Comparison of ENCODE assay signal across 23 mouse cellular contexts in genomic region chr13:112639111-112639510, GRCm38 (mm10). TPM values are rescaled to one million over a fixed set of nuclear protein-coding genes. Genes with fewer than 3 reads are reported as not detected.
DNase-seq lines count a peak whose midpoint lies in the region; ATAC-seq and TF ChIP-seq lines count a peak whose summit lies in the region.
"Had no signal": no experiment of that assay in that cellular context is flagged by ENCODE, and none has a peak within 500 bp of the region (broad histone marks: within the 10 kb centered on the region; RNA-seq: fewer than 3 reads in every experiment).

No protein-coding gene starts in this region.

- no peak overlapping the region for H3K27ac ChIP-seq in MEL (ENCODE audit: control insufficient read depth, low read depth, low read length)
- H3K27ac ChIP-seq in kidney, embryonic 14.5 days (ENCODE audit: low read depth, low read length) = no peak overlapping the region
- H3K27ac ChIP-seq in cerebellum, adult 2 months (ENCODE audit: insufficient read depth, low read length) = no peak overlapping the region
- no peak overlapping the region for H3K27ac ChIP-seq in hindbrain, embryonic 14.5 days
- H3K27ac ChIP-seq: forebrain, embryonic 12.5 days; hindbrain, embryonic 12.5 days; kidney, embryonic 15.5 days; limb, embryonic 12.5 days; lung, embryonic 15.5 days; macrophage; neural tube, embryonic 13.5 days; stomach, postnatal 0 days had no signal

- ATAC-seq in kidney, embryonic 14.5 days (ENCODE audit: low FRiP score, low TSS enrichment) = no peak
- no peak for ATAC-seq in hindbrain, embryonic 14.5 days (ENCODE audit: low FRiP score)
- ATAC-seq: CD4-positive, CD25-positive, alpha-beta regulatory T cell, adult 4 months; inflammation-experienced regulatory T-cells, adult 6 months had no signal

- no peak for TF ChIP-seq EP300 in MEL (IDR thresholded peaks at IDR 0.05; ENCODE audit: low read depth in 1 of 2, low read length in 2 of 2)

- no peak overlapping the region for H3K4me2 ChIP-seq in kidney, embryonic 14.5 days (replicated peaks; ENCODE audit: low read depth, low read length)
- H3K4me2 ChIP-seq in hindbrain, embryonic 14.5 days (replicated peaks) = no peak overlapping the region
- H3K4me2 ChIP-seq: forebrain, embryonic 12.5 days; hindbrain, embryonic 12.5 days; kidney, embryonic 15.5 days; limb, embryonic 12.5 days; lung, embryonic 15.5 days; neural tube, embryonic 13.5 days had no signal

- no peak overlapping the region for H3K9ac ChIP-seq in MEL (ENCODE audit: control insufficient read depth, low read depth, low read length, poor library complexity, severe bottlenecking)
- H3K9ac ChIP-seq in kidney, embryonic 14.5 days (ENCODE audit: low read depth, low read length) = no peak overlapping the region
- H3K9ac ChIP-seq in hindbrain, embryonic 14.5 days = no peak overlapping the region
- H3K9ac ChIP-seq: forebrain, embryonic 12.5 days; hindbrain, embryonic 12.5 days; kidney, embryonic 15.5 days; limb, embryonic 12.5 days; lung, embryonic 15.5 days; neural tube, embryonic 13.5 days had no signal

- TF ChIP-seq RAD21 in MEL (IDR thresholded peaks at IDR 0.05; ENCODE audit: low read depth, low read length) = no peak

- no peak for TF ChIP-seq CTCF in MEL (IDR thresholded peaks at IDR 0.05 in 2 of 3, conservative IDR thresholded peaks at IDR 0.05 in 1 of 3; ENCODE audit: control insufficient read depth in 1 of 3, insufficient read depth in 1 of 3, low read depth in 2 of 3, low read length in 3 of 3, poor library complexity in 1 of 3, severe bottlenecking in 1 of 3)
- no peak for TF ChIP-seq CTCF in cerebellum, adult 2 months (IDR thresholded peaks at IDR 0.05; ENCODE audit: borderline replicate concordance, insufficient read depth, low read depth, low read length)

- no peaks in the 10 kb centered on the region for H3K79me2 ChIP-seq in MEL (ENCODE audit: control insufficient read depth, insufficient read depth, low read length, poor library complexity)

- WGBS in kidney, embryonic 14.5 days = 72% methylated on average over 4 of the region's 4 CpGs
- 47% methylated on average over 4 of the region's 4 CpGs for WGBS in cerebellum, adult 2 months
- 63% methylated on average over 4 of the region's 4 CpGs for WGBS in hindbrain, embryonic 14.5 days

- H3K36me3 ChIP-seq in MEL (ENCODE audit: control insufficient read depth in 1 of 2, insufficient read depth in 2 of 2, low read length in 2 of 2) = peaks cover 0 to 33% of the 10 kb centered on the region in 2 experiments; a peak in 2 of 4 replicates
- no peaks in the 10 kb centered on the region for H3K36me3 ChIP-seq in megakaryocyte, embryonic 14.5 days (replicated peaks; ENCODE audit: low read length)
- H3K36me3 ChIP-seq in kidney, embryonic 14.5 days (ENCODE audit: control insufficient read depth, insufficient read depth, low read length) = no peaks in the 10 kb centered on the region
- H3K36me3 ChIP-seq in hindbrain, embryonic 14.5 days (replicated peaks; ENCODE audit: control insufficient read depth, insufficient read depth) = no peaks in the 10 kb centered on the region
- H3K36me3 ChIP-seq: forebrain, embryonic 12.5 days; hindbrain, embryonic 12.5 days; kidney, embryonic 15.5 days; limb, embryonic 12.5 days; lung, embryonic 15.5 days; neural tube, embryonic 13.5 days had no signal

- H3K4me1 ChIP-seq in MEL (ENCODE audit: control insufficient read depth in 1 of 2, insufficient read depth in 2 of 2, low read length in 2 of 2) = peaks cover 27 to 44% of the 10 kb centered on the region in 2 experiments
- H3K4me1 ChIP-seq in megakaryocyte, embryonic 14.5 days = peaks cover 5% of the 10 kb centered on the region
- H3K4me1 ChIP-seq in kidney, embryonic 14.5 days (ENCODE audit: control insufficient read depth, insufficient read depth, low read length) = no peaks in the 10 kb centered on the region
- H3K4me1 ChIP-seq in cerebellum, adult 2 months (ENCODE audit: control insufficient read depth, insufficient read depth, low read length) = no peaks in the 10 kb centered on the region
- H3K4me1 ChIP-seq in hindbrain, embryonic 14.5 days (replicated peaks; ENCODE audit: control insufficient read depth, insufficient read depth, low read length) = no peaks in the 10 kb centered on the region
- H3K4me1 ChIP-seq: forebrain, embryonic 12.5 days; hindbrain, embryonic 12.5 days; kidney, embryonic 15.5 days; limb, embryonic 12.5 days; lung, embryonic 15.5 days; neural tube, embryonic 13.5 days had no signal

- no peaks in the 10 kb centered on the region for H3K27me3 ChIP-seq in MEL (ENCODE audit: control insufficient read depth in 1 of 2, insufficient read depth in 2 of 2, low read length in 2 of 2)
- H3K27me3 ChIP-seq in megakaryocyte, embryonic 14.5 days (replicated peaks) = peaks cover 2% of the 10 kb centered on the region
- no peaks in the 10 kb centered on the region for H3K27me3 ChIP-seq in kidney, embryonic 14.5 days (ENCODE audit: control insufficient read depth, insufficient read depth, low read length)
- H3K27me3 ChIP-seq in cerebellum, adult 2 months (ENCODE audit: control insufficient read depth, insufficient read depth, low read length) = no peaks in the 10 kb centered on the region
- no peaks in the 10 kb centered on the region for H3K27me3 ChIP-seq in hindbrain, embryonic 14.5 days (ENCODE audit: control insufficient read depth, insufficient read depth, low read length)
- H3K27me3 ChIP-seq: forebrain, embryonic 12.5 days; hindbrain, embryonic 12.5 days; kidney, embryonic 15.5 days; limb, embryonic 12.5 days; lung, embryonic 15.5 days; neural tube, embryonic 13.5 days had no signal

- no peak for TF ChIP-seq POLR2A in MEL (IDR thresholded peaks at IDR 0.05; ENCODE audit: control insufficient read depth in 1 of 2, insufficient read depth in 1 of 2, low read depth in 1 of 2, low read length in 2 of 2, poor library complexity in 1 of 2)
- no peak for TF ChIP-seq POLR2A in cerebellum, adult 2 months (IDR thresholded peaks at IDR 0.05; ENCODE audit: borderline replicate concordance, insufficient read depth, low read length)

- no peaks in the 10 kb centered on the region for H3K9me3 ChIP-seq in MEL (replicated peaks; ENCODE audit: insufficient read depth, low read length)
- no peaks in the 10 kb centered on the region for H3K9me3 ChIP-seq in megakaryocyte, embryonic 14.5 days
- H3K9me3 ChIP-seq in kidney, embryonic 14.5 days (ENCODE audit: control insufficient read depth, low read length) = no peaks in the 10 kb centered on the region
- no peaks in the 10 kb centered on the region for H3K9me3 ChIP-seq in hindbrain, embryonic 14.5 days (ENCODE audit: control insufficient read depth, low read length)
- H3K9me3 ChIP-seq: forebrain, embryonic 12.5 days; hindbrain, embryonic 12.5 days; kidney, embryonic 15.5 days; limb, embryonic 12.5 days; lung, embryonic 15.5 days; neural tube, embryonic 13.5 days had no signal

- peak; percentile 42 to 62 for DNase-seq in heart, adult 18-20 months
- DNase-seq in heart, postnatal 25 days (ENCODE audit: low spot score) = no peak
- DNase-seq in MEL (ENCODE audit: low read depth, low spot score) = no peak
- DNase-seq in heart, postnatal 4 days = peak; percentile 38
- no peak for DNase-seq in cerebellum, adult 2 months
- no peak for DNase-seq in hindbrain, embryonic 14.5 days (ENCODE audit: low spot score)
- DNase-seq: cerebellum, adult 8-10 months; gastrocnemius, postnatal 10 days; kidney, postnatal 4 days; midbrain, embryonic 14.5 days had no signal

- no peak overlapping the region for H3K4me3 ChIP-seq in MEL (ENCODE audit: control insufficient read depth in 1 of 2, insufficient read depth in 1 of 2, low read depth in 2 of 2, low read length in 2 of 2)
- H3K4me3 ChIP-seq in megakaryocyte, embryonic 14.5 days (replicated peaks) = peak overlapping the region; percentile 12
- H3K4me3 ChIP-seq in kidney, embryonic 14.5 days (ENCODE audit: low read length) = no peak overlapping the region
- H3K4me3 ChIP-seq in cerebellum, adult 2 months (replicated peaks; ENCODE audit: insufficient read depth, low read depth, low read length) = no peak overlapping the region
- no peak overlapping the region for H3K4me3 ChIP-seq in hindbrain, embryonic 14.5 days (replicated peaks; ENCODE audit: low read length)
- H3K4me3 ChIP-seq: forebrain, embryonic 12.5 days; hindbrain, embryonic 12.5 days; kidney, embryonic 15.5 days; limb, embryonic 12.5 days; lung, embryonic 15.5 days; neural tube, embryonic 13.5 days had no signal

- intact Hi-C loops in heart, postnatal 25 days (cut with DNase I) = no loop called here

RNA-seq across cellular contexts. Expression of gene Ddx4, which starts 13.2 kb away (rescaled TPM):
- total RNA-seq in heart, adult 18-20 months (2021) = under 1 TPM in 1 of 2 experiments, not detected in 1; 0.07 TPM
- not detected for total RNA-seq in heart, postnatal 25 days (2021)
- total RNA-seq in MEL (2012; rRNA removed) = 0.95 and 1.3 TPM in 2 replicates
- under 1 TPM in 1 of 2 experiments, not detected in 1; 0.31 TPM for polyA plus RNA-seq in MEL (2012; ENCODE audit: insufficient read depth in 1 of 2, insufficient read length in 2 of 2, low read depth in 1 of 2, low replicate concordance in 2 of 2, missing spikeins in 1 of 2)
- under 1 TPM; 0.29 to 0.33 TPM for total RNA-seq in heart, postnatal 4 days (2021)
- polyA plus RNA-seq in megakaryocyte, embryonic 14.5 days (2012; ENCODE audit: insufficient read depth, low replicate concordance) = not detected in 2 replicates
- polyA plus RNA-seq in kidney, embryonic 14.5 days (2014; fragmentation: Nextera tagmentation; extraction: Ambion mirVana) = 0.31 and 0.84 TPM in 2 replicates
- polyA plus RNA-seq in cerebellum, adult 2 months (2012; rRNA removed) = 0.74 and 1.1 TPM in 2 replicates
- polyA plus RNA-seq in hindbrain, embryonic 14.5 days (2014; fragmentation: Nextera tagmentation; extraction: Ambion mirVana) = 1.8 and 2.0 TPM in 2 replicates
- polyA plus RNA-seq: CD4-positive, CD25-positive, alpha-beta regulatory T cell, adult 4 months; inflammation-experienced regulatory T-cells, adult 6 months had no signal

RNA-seq across cellular contexts. Expression of gene Slc38a9, which starts 21.4 kb away (rescaled TPM):
- total RNA-seq in heart, adult 18-20 months (2021) = 1 to 10 TPM; 9.2 to 9.3 TPM
- total RNA-seq in heart, postnatal 25 days (2021) = 10 to 100 TPM in 1 of 2 experiments, 1 to 10 TPM in 1; 8.6 to 10.6 TPM
- total RNA-seq in MEL (2012; rRNA removed) = 11.9 and 14.1 TPM in 2 replicates
- polyA plus RNA-seq in MEL (2012; ENCODE audit: insufficient read depth in 1 of 2, insufficient read length in 2 of 2, low read depth in 1 of 2, low replicate concordance in 2 of 2, missing spikeins in 1 of 2) = 10 to 100 TPM in 1 of 2 experiments, not detected in 1; 10.8 TPM
- total RNA-seq in heart, postnatal 4 days (2021) = 10 to 100 TPM; 11.0 to 11.1 TPM
- 1.1 and 2.7 TPM in 2 replicates for polyA plus RNA-seq in megakaryocyte, embryonic 14.5 days (2012; ENCODE audit: insufficient read depth, low replicate concordance)
- polyA plus RNA-seq in kidney, embryonic 14.5 days (2014; fragmentation: Nextera tagmentation; extraction: Ambion mirVana) = 13.1 and 14.2 TPM in 2 replicates
- 23.7 and 25.9 TPM in 2 replicates for polyA plus RNA-seq in cerebellum, adult 2 months (2012; rRNA removed)
- polyA plus RNA-seq in hindbrain, embryonic 14.5 days (2014; fragmentation: Nextera tagmentation; extraction: Ambion mirVana) = 18.5 and 21.0 TPM in 2 replicates

RNA-seq across cellular contexts. Expression of gene Il31ra, which starts 45.0 kb away (rescaled TPM):
- not detected for total RNA-seq in heart, adult 18-20 months (2021)
- total RNA-seq in heart, postnatal 25 days (2021) = not detected
- 2.1 and 2.2 TPM in 2 replicates for total RNA-seq in MEL (2012; rRNA removed)
- 1 to 10 TPM in 1 of 2 experiments, not detected in 1; 2.1 TPM for polyA plus RNA-seq in MEL (2012; ENCODE audit: insufficient read depth in 1 of 2, insufficient read length in 2 of 2, low read depth in 1 of 2, low replicate concordance in 2 of 2, missing spikeins in 1 of 2)
- total RNA-seq in heart, postnatal 4 days (2021) = not detected
- polyA plus RNA-seq in megakaryocyte, embryonic 14.5 days (2012; ENCODE audit: insufficient read depth, low replicate concordance) = 0.89 TPM in 1 of 2 replicates, not detected in the other
- 0.09 TPM in 1 of 2 replicates, not detected in the other for polyA plus RNA-seq in kidney, embryonic 14.5 days (2014; fragmentation: Nextera tagmentation; extraction: Ambion mirVana)
- polyA plus RNA-seq in cerebellum, adult 2 months (2012; rRNA removed) = 0.11 and 0.24 TPM in 2 replicates
- 0.11 and 0.22 TPM in 2 replicates for polyA plus RNA-seq in hindbrain, embryonic 14.5 days (2014; fragmentation: Nextera tagmentation; extraction: Ambion mirVana)
- total RNA-seq: ES-E14 had no signal
- polyA plus RNA-seq: hindbrain, embryonic 12.5 days; limb, embryonic 12.5 days; lung, embryonic 15.5 days; macrophage; midbrain, embryonic 14.5 days had no signal

Comparison
In these comparisons a context has a peak if more than half of its experiments do, and no peak if none do; other contexts are left out.
1. DNase-seq: peak in heart, adult 18-20 months (2 of 2) and heart, postnatal 4 days (single experiment); none in heart, postnatal 25 days (single experiment), MEL (single experiment), cerebellum, adult 2 months (0 of 2) and hindbrain, embryonic 14.5 days (single experiment).